Mouse (Mus musculus): ENCODE results near the gene Dennd4c.

DNA sequence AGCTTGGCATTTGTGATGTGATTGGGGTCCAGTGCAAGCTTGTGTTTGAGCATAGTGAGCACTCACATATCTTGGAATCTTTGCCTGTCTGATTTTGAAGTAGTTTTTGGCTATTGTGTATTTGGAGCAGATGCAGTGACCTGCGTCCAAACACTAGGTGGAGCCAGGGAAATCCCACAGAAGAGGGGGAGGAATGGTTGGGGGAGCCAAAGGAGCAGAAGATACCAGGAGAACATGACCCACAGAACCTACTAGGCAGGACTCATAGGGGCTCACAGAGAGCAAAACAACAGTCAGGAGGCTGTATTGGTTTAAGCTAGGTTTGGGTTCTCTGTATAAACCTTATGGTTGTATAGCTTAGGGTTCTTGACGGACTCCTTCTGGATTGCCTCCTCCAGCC is 62.2 kb downstream of the Dennd4c start:
- TF ChIP-seq CTCF (IDR thresholded peaks at IDR 0.05) (peak; percentile 66), POLR2A (IDR thresholded peaks at IDR 0.05; ENCODE audit: insufficient read depth, low read depth, low read length) (no peak)

All from heart, adult 2 months (tissue).